In the genomic region with DNA sequence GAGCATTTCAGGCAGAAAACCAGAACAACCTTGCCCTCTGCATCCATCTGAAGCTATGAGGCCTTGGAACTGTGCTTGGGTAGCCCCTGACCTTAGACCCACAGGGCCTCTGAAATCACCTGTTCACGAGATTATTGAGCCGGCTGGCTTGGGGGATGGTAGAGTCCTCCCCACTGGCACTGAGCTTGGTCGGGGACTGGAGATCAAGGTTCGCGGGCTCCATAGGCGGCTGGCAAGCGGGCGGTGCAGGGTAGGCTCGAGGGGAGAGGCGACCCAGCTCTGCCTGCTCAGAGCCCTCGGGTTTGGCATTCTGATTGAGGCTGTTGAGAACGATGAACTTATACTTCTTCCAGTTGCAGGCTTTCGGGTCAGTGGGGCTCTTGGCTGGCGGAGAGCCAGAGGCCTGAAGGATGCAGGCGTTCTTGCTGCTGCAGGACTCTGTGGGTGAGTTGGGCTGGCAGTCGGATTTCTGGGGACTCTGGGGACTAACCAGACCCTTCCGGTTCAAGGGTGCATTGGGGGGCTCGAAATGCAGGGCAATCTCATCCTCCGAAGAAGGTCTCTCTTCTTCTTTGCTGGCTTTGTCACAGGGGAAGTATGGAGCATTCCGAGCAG, we compare ENCODE assay signal across 23 mouse cellular contexts. TPM values are rescaled to one million over a fixed set of nuclear protein-coding genes. Genes with fewer than 3 reads are reported as not detected.
DNase-seq lines count a peak whose midpoint lies in the region; ATAC-seq and TF ChIP-seq lines count a peak whose summit lies in the region.
"Had no signal": no experiment of that assay in that cellular context is flagged by ENCODE, and none has a peak within 500 bp of the region (broad histone marks: within the 10 kb centered on the region; RNA-seq: fewer than 3 reads in every experiment).

No protein-coding gene starts in this region.

- peaks cover 11% of the 10 kb centered on the region for H3K36me3 ChIP-seq in lung, embryonic 14.5 days (ENCODE audit: insufficient read depth)
- H3K36me3 ChIP-seq in stomach, embryonic 16.5 days (ENCODE audit: control insufficient read depth, insufficient read depth, low read length): peaks cover 6% of the 10 kb centered on the region
- H3K36me3 ChIP-seq: midbrain, embryonic 12.5 days had no signal

- H3K4me3 ChIP-seq in gastrocnemius, adult 2 months: no peak overlapping the region
- no peak overlapping the region for H3K4me3 ChIP-seq in lung, embryonic 14.5 days (ENCODE audit: low read depth, low read length)
- no peak overlapping the region for H3K4me3 ChIP-seq in stomach, embryonic 16.5 days (replicated peaks; ENCODE audit: low read length)
- H3K4me3 ChIP-seq: embryonic facial prominence, embryonic 12.5 days; midbrain, embryonic 12.5 days had no signal

- no peak for DNase-seq in gastrocnemius, adult 2 months
- DNase-seq in gastrocnemius, adult 18-20 months (ENCODE audit: low spot score): no peak
- DNase-seq in lung, embryonic 14.5 days: no peak
- no peak for DNase-seq in lung, postnatal 4 days
- peak; percentile 32 for DNase-seq in liver
- no peak for DNase-seq in adrenal gland, postnatal 25 days
- DNase-seq in layer of hippocampus, postnatal 10 days (ENCODE audit: low spot score in 2 of 2): no peak
- DNase-seq: adrenal gland, postnatal 10 days; cerebellum, postnatal 25 days; thymus, postnatal 4 days had no signal

- 68% methylated on average over 20 of the region's 20 CpGs for WGBS in lung, embryonic 14.5 days
- 72% methylated on average over 20 of the region's 20 CpGs for WGBS in stomach, embryonic 16.5 days

- intact Hi-C loops in gastrocnemius, adult 2 months (cut with DNase I): no loop called here

- no peaks in the 10 kb centered on the region for H3K27me3 ChIP-seq in lung, embryonic 14.5 days (ENCODE audit: insufficient read depth, low read length)
- H3K27me3 ChIP-seq in stomach, embryonic 16.5 days (ENCODE audit: control insufficient read depth, insufficient read depth, low read length): no peaks in the 10 kb centered on the region
- H3K27me3 ChIP-seq: embryonic facial prominence, embryonic 12.5 days; midbrain, embryonic 12.5 days had no signal

- H3K27ac ChIP-seq in gastrocnemius, adult 2 months: peak overlapping the region; percentile 70; the same call in 1 of the 2 replicates
- H3K27ac ChIP-seq in lung, embryonic 14.5 days (ENCODE audit: low read depth): no peak overlapping the region
- no peak overlapping the region for H3K27ac ChIP-seq in stomach, embryonic 16.5 days (ENCODE audit: low read length)
- H3K27ac ChIP-seq: embryonic facial prominence, embryonic 12.5 days; midbrain, embryonic 12.5 days had no signal

- H3K4me1 ChIP-seq in lung, embryonic 14.5 days (ENCODE audit: insufficient read depth): 0 out of 2 replicates have a peak, but pooled peaks cover 6% of the 10 kb centered on the region
- H3K4me1 ChIP-seq in stomach, embryonic 16.5 days (ENCODE audit: control insufficient read depth, insufficient read depth, low read length): no peaks in the 10 kb centered on the region
- H3K4me1 ChIP-seq: embryonic facial prominence, embryonic 12.5 days; midbrain, embryonic 12.5 days had no signal

- no peak overlapping the region for H3K4me2 ChIP-seq in lung, embryonic 14.5 days
- H3K4me2 ChIP-seq in stomach, embryonic 16.5 days (ENCODE audit: low read depth, low read length): no peak overlapping the region
- H3K4me2 ChIP-seq: embryonic facial prominence, embryonic 12.5 days; midbrain, embryonic 12.5 days had no signal

- TF ChIP-seq CTCF in gastrocnemius, adult 2 months (IDR thresholded peaks at IDR 0.05): no peak
- TF ChIP-seq CTCF in lung, embryonic 14.5 days (IDR thresholded peaks at IDR 0.05; ENCODE audit: low read depth): no peak

- H3K9ac ChIP-seq in lung, embryonic 14.5 days: no peak overlapping the region
- no peak overlapping the region for H3K9ac ChIP-seq in stomach, embryonic 16.5 days (ENCODE audit: low read length)
- H3K9ac ChIP-seq: embryonic facial prominence, embryonic 12.5 days; midbrain, embryonic 12.5 days had no signal

- H3K9me3 ChIP-seq in lung, embryonic 14.5 days (ENCODE audit: low read depth, low read length): no peaks in the 10 kb centered on the region; the same call in 1 of the 2 replicates
- H3K9me3 ChIP-seq in stomach, embryonic 16.5 days (replicated peaks; ENCODE audit: control insufficient read depth, low read length): no peaks in the 10 kb centered on the region
- H3K9me3 ChIP-seq: embryonic facial prominence, embryonic 12.5 days; midbrain, embryonic 12.5 days had no signal

- ATAC-seq in lung, embryonic 14.5 days (ENCODE audit: insufficient read depth): peak; percentile 11; the same call in 1 of the 2 replicates
- ATAC-seq in stomach, embryonic 16.5 days (ENCODE audit: insufficient read depth, low FRiP score): peak; percentile 57; the same call in 1 of the 2 replicates
- ATAC-seq: inflammation-experienced regulatory T-cells, adult 6 months had no signal

RNA-seq across cellular contexts. Expression of a gene that starts 16.0 kb away (rescaled TPM):
- not detected for total RNA-seq in gastrocnemius, adult 2 months (2021)
- total RNA-seq in gastrocnemius, adult 18-20 months (2021): not detected
- polyA plus RNA-seq in lung, embryonic 14.5 days (2014; fragmentation: Nextera tagmentation; extraction: Ambion mirVana): not detected in 2 replicates
- not detected in 2 replicates for polyA plus RNA-seq in stomach, embryonic 16.5 days (2015; fragmentation: Nextera tagmentation; extraction: Ambion mirVana)
- total RNA-seq in adrenal gland, postnatal 25 days (2021): not detected in 2 replicates
- not detected for total RNA-seq in layer of hippocampus, postnatal 10 days (2021)
- total RNA-seq: adrenal gland, postnatal 10 days; ES-E14; gastrocnemius, adult 8-10 months; heart, adult 8-10 months; hematopoietic stem cell, adult 5-6 weeks; left cerebral cortex, adult 18-20 months had no signal
- polyA plus RNA-seq: embryonic facial prominence, embryonic 12.5 days; forebrain, embryonic 11.5 days; inflammation-experienced regulatory T-cells, adult 6 months; limb, embryonic 11.5 days; midbrain, embryonic 12.5 days; small intestine, adult 2 months; stomach, embryonic 14.5 days had no signal

RNA-seq across cellular contexts. Expression of a gene that starts 16.4 kb away (rescaled TPM):
- 10 to 100 TPM; 62.7 to 71.2 TPM for total RNA-seq in gastrocnemius, adult 2 months (2021)
- total RNA-seq in gastrocnemius, adult 18-20 months (2021): 10 to 100 TPM; 50.6 to 61.2 TPM
- 1.1 and 1.2 TPM in 2 replicates for polyA plus RNA-seq in lung, embryonic 14.5 days (2014; fragmentation: Nextera tagmentation; extraction: Ambion mirVana)
- polyA plus RNA-seq in stomach, embryonic 16.5 days (2015; fragmentation: Nextera tagmentation; extraction: Ambion mirVana): 1.3 and 1.5 TPM in 2 replicates
- 47.5 and 61.7 TPM in 2 replicates for total RNA-seq in adrenal gland, postnatal 25 days (2021)
- total RNA-seq in layer of hippocampus, postnatal 10 days (2021): 10 to 100 TPM; 31.9 to 36.6 TPM

RNA-seq across cellular contexts. Expression of a gene that starts 40.0 kb away (rescaled TPM):
- total RNA-seq in gastrocnemius, adult 2 months (2021): not detected
- total RNA-seq in gastrocnemius, adult 18-20 months (2021): not detected
- not detected in 2 replicates for polyA plus RNA-seq in lung, embryonic 14.5 days (2014; fragmentation: Nextera tagmentation; extraction: Ambion mirVana)
- not detected in 2 replicates for polyA plus RNA-seq in stomach, embryonic 16.5 days (2015; fragmentation: Nextera tagmentation; extraction: Ambion mirVana)
- not detected in 2 replicates for total RNA-seq in adrenal gland, postnatal 25 days (2021)
- 1 to 10 TPM in 1 of 2 experiments, under 1 TPM in 1; 0.82 to 1.1 TPM for total RNA-seq in layer of hippocampus, postnatal 10 days (2021)
- total RNA-seq: adrenal gland, postnatal 10 days; gastrocnemius, adult 8-10 months; heart, adult 8-10 months; hematopoietic stem cell, adult 5-6 weeks had no signal
- polyA plus RNA-seq: forebrain, embryonic 11.5 days; inflammation-experienced regulatory T-cells, adult 6 months; limb, embryonic 11.5 days; midbrain, embryonic 12.5 days; small intestine, adult 2 months; stomach, embryonic 14.5 days had no signal
